Mouse (Mus musculus) lung, embryonic 16.5 days (tissue): Measurements from ENCODE around the gene P2ry6. TPM values are rescaled to one million over a fixed set of nuclear protein-coding genes. Genes with fewer than 3 reads are reported as not detected.

Experiments used
- ATAC-seq: fragments of 200-750 bp; cut with Nextera tagmentation; 2 replicates; pipeline ENCODE4 v1.8.0; 2017; ENCODE audit warnings: low read depth, mild to moderate bottlenecking, moderate library complexity
- H3K27ac ChIP-seq: fragments of 300-500 bp; sonication (generic); 2 replicates; pipeline ENCODE4 v1.5.1; 2014; ENCODE audit warnings: mild to moderate bottlenecking, control low read depth, low read length
- H3K27me3 ChIP-seq: fragments of 300-500 bp; sonication (generic); 2 replicates; pipeline ENCODE4 v1.6.1; 2014; ENCODE audit warnings: low read depth, low read length, mixed read lengths; ENCODE audit not compliant: control insufficient read depth, insufficient read depth
- H3K36me3 ChIP-seq: fragments of 300-500 bp; sonication (generic); 2 replicates; pipeline ENCODE4 v1.6.1; 2014; ENCODE audit warnings: low read length; ENCODE audit not compliant: control insufficient read depth, insufficient read depth
- H3K4me1 ChIP-seq: fragments of 300-500 bp; sonication (generic); replicated peaks from 2 replicates; pipeline ENCODE4 v1.6.1; 2014; ENCODE audit warnings: low read length, mixed read lengths; ENCODE audit not compliant: control insufficient read depth, insufficient read depth
- H3K4me2 ChIP-seq: fragments of 300-500 bp; sonication (generic); 2 replicates; pipeline ENCODE4 v1.6.1; 2014; ENCODE audit warnings: low read depth, low read length, control low read depth
- H3K4me3 ChIP-seq: fragments of 300-500 bp; sonication (generic); 2 replicates; pipeline ENCODE4 v1.5.1; 2014; ENCODE audit warnings: mild to moderate bottlenecking, low read length, control low read depth
- H3K9ac ChIP-seq: fragments of 300-500 bp; sonication (generic); 2 replicates; pipeline ENCODE4 v1.6.1; 2014; ENCODE audit warnings: low read length, control low read depth
- H3K9me3 ChIP-seq: fragments of 300-500 bp; sonication (generic); 2 replicates; pipeline ENCODE4 v1.6.1; 2016; ENCODE audit warnings: low read length; ENCODE audit not compliant: control insufficient read depth
- WGBS: fragments of 180-500 bp; shearing (Covaris S2); extraction: QIAGEN DNeasy Blood & Tissue Kit; methylation state at CpG from one replicate; pipeline ENCODE4 v1.1.7; 2014; 5-methylcytosine and 5-hydroxymethylcytosine counted together
- polyA plus RNA-seq: library from polyadenylated mRNA; unstranded; fragments of >200 nt; fragmentation: Nextera tagmentation; extraction: Ambion mirVana; gene quantifications from 2 replicates; pipeline ENCODE4 v1.2.1, GENCODE M21; 2015

Gene P2ry6
- polyA plus RNA-seq, 1 experiment from 2014 or later = 10.1 TPM

GRCm38 (mm10) chr7:100993166-100993565 is 18.7 kb upstream of the P2ry6 start:
- Histone ChIP-seq H3K27me3 (no peaks in the 10 kb centered on the region), H3K4me3 (no peak overlapping the region), H3K4me1 (peaks cover 10% of the 10 kb centered on the region), H3K9me3 (no peaks in the 10 kb centered on the region), H3K27ac (peak overlapping the region; percentile 26; the same call in 1 of the 2 replicates), H3K36me3 (no peaks in the 10 kb centered on the region; the same call in 1 of the 2 replicates), H3K4me2 (no peak overlapping the region), H3K9ac (no peak overlapping the region)
- ATAC-seq = no peak
- 59% methylated on average over 4 of the region's 4 CpGs for WGBS

- Histone ChIP-seq H3K9me3 (no peaks in the 10 kb centered on the region), H3K4me3 (no peak overlapping the region), H3K4me1 (peaks cover 15% of the 10 kb centered on the region), H3K27ac (no peak overlapping the region), H3K27me3 (no peaks in the 10 kb centered on the region), H3K4me2 (no peak overlapping the region), H3K36me3 (no peaks in the 10 kb centered on the region; the same call in 1 of the 2 replicates), H3K9ac (no peak overlapping the region)
- no peak for ATAC-seq
- WGBS = 84% methylated on average over 3 of the region's 3 CpGs
Observed at GRCm38 (mm10) chr7:100991972-100992371, 17.5 kb upstream of the P2ry6 start.

GRCm38 (mm10) chr7:100990636-100991311 is 16.3 kb upstream of the P2ry6 start:
- peak; percentile 23; the same call in 1 of the 2 replicates for ATAC-seq
- Histone ChIP-seq H3K9me3 (no peaks in the 10 kb centered on the region), H3K36me3 (no peaks in the 10 kb centered on the region; the same call in 1 of the 2 replicates), H3K4me1 (peaks cover 15% of the 10 kb centered on the region), H3K4me2 (no peak overlapping the region), H3K27ac (peak overlapping the region; percentile 76), H3K9ac (no peak overlapping the region), H3K27me3 (no peaks in the 10 kb centered on the region), H3K4me3 (no peak overlapping the region)
- WGBS = 51% methylated on average over 9 of the region's 9 CpGs

GRCm38 (mm10) chr7:100988092-100988491 is 13.6 kb upstream of the P2ry6 start:
- H3K9me3 ChIP-seq = no peaks in the 10 kb centered on the region
- no peak overlapping the region for H3K4me2 ChIP-seq
- H3K36me3 ChIP-seq = no peaks in the 10 kb centered on the region
- H3K9ac ChIP-seq = no peak overlapping the region
- H3K27me3 ChIP-seq = no peaks in the 10 kb centered on the region
- peaks cover 30% of the 10 kb centered on the region for H3K4me1 ChIP-seq
- 8% methylated on average over 9 of the region's 9 CpGs for WGBS
- peak; percentile 81 for ATAC-seq
- H3K27ac ChIP-seq = peak overlapping the region; percentile 49
- no peak overlapping the region for H3K4me3 ChIP-seq

- Histone ChIP-seq H3K36me3 (no peaks in the 10 kb centered on the region), H3K4me3 (no peak overlapping the region), H3K27ac (peak overlapping the region; percentile 83), H3K27me3 (no peaks in the 10 kb centered on the region), H3K4me2 (peak overlapping the region; percentile 30), H3K9me3 (no peaks in the 10 kb centered on the region), H3K9ac (peak overlapping the region; percentile 32; the same call in 1 of the 2 replicates), H3K4me1 (peaks cover 24% of the 10 kb centered on the region)
- ATAC-seq = peak; percentile 87
- WGBS = 33% methylated on average over 21 of the region's 21 CpGs
Observed at GRCm38 (mm10) chr7:100984452-100985395, 10.3 kb upstream of the P2ry6 start.

- H3K4me3 ChIP-seq = no peak overlapping the region
- peak overlapping the region; percentile 27; the same call in 1 of the 2 replicates for H3K9ac ChIP-seq
- 16% methylated on average over 2 of the region's 2 CpGs for WGBS
- peaks cover 25% of the 10 kb centered on the region for H3K4me1 ChIP-seq
- peak overlapping the region; percentile 4; the same call in 1 of the 2 replicates for H3K4me2 ChIP-seq
- no peaks in the 10 kb centered on the region for H3K36me3 ChIP-seq
- H3K27me3 ChIP-seq = no peaks in the 10 kb centered on the region
- H3K9me3 ChIP-seq = no peaks in the 10 kb centered on the region
- peak overlapping the region; percentile 75 for H3K27ac ChIP-seq
- ATAC-seq = peak; percentile 95
Observed at GRCm38 (mm10) chr7:100979175-100979574, 4.7 kb upstream of the P2ry6 start.

GRCm38 (mm10) chr7:100978171-100978570 is 3.7 kb upstream of the P2ry6 start:
- H3K9me3 ChIP-seq = no peaks in the 10 kb centered on the region
- H3K4me1 ChIP-seq = peaks cover 29% of the 10 kb centered on the region
- 81% methylated on average over 5 of the region's 5 CpGs for WGBS
- no peaks in the 10 kb centered on the region for H3K36me3 ChIP-seq
- no peak overlapping the region; the same call in 1 of the 2 replicates for H3K4me2 ChIP-seq
- H3K27me3 ChIP-seq = peaks cover 3% of the 10 kb centered on the region; the same call in 1 of the 2 replicates
- H3K4me3 ChIP-seq = no peak overlapping the region
- H3K27ac ChIP-seq = peak overlapping the region; percentile 75; the same call in 1 of the 2 replicates
- no peak overlapping the region for H3K9ac ChIP-seq
- no peak for ATAC-seq

GRCm38 (mm10) chr7:100972875-100973274 is 1.6 kb downstream of the P2ry6 start:
- H3K36me3 ChIP-seq = no peaks in the 10 kb centered on the region
- H3K4me2 ChIP-seq = no peak overlapping the region
- H3K4me3 ChIP-seq = no peak overlapping the region
- H3K9me3 ChIP-seq = no peaks in the 10 kb centered on the region
- ATAC-seq = no peak
- WGBS = 48% methylated on average over 3 of the region's 3 CpGs
- peaks cover 3% of the 10 kb centered on the region; the same call in 1 of the 2 replicates for H3K27me3 ChIP-seq
- no peak overlapping the region for H3K9ac ChIP-seq
- peaks cover 13% of the 10 kb centered on the region for H3K4me1 ChIP-seq
- H3K27ac ChIP-seq = no peak overlapping the region
